Mouse (Mus musculus) ES-Bruce4 (cell line): ENCODE results near the gene Gpr34. TPM values are rescaled to one million over a fixed set of nuclear protein-coding genes. Genes with fewer than 3 reads are reported as not detected.

Source experiments
- H3K27ac ChIP-seq: 2 replicates; pipeline ENCODE4 v1.5.1; 2012; ENCODE audit warnings: low read length, inconsistent platforms; ENCODE audit not compliant: insufficient read depth
- H3K27me3 ChIP-seq: 2 replicates; pipeline ENCODE4 v1.6.1; 2012; ENCODE audit warnings: mild to moderate bottlenecking, low read length, inconsistent platforms; ENCODE audit not compliant: control insufficient read depth, poor library complexity, insufficient read depth, severe bottlenecking
- H3K36me3 ChIP-seq: 2 replicates; pipeline ENCODE4 v1.6.1; 2012; ENCODE audit warnings: inconsistent platforms, mild to moderate bottlenecking, low read length, moderate library complexity; ENCODE audit not compliant: control insufficient read depth, poor library complexity, insufficient read depth, severe bottlenecking
- H3K4me1 ChIP-seq: one replicate; pipeline ENCODE4 v1.8.1; 2011; ENCODE audit warnings: low read length; ENCODE audit not compliant: control insufficient read depth, insufficient read depth
- H3K4me3 ChIP-seq: 2 replicates; pipeline ENCODE4 v1.5.1; 2011; ENCODE audit warnings: low read depth, mild to moderate bottlenecking, low read length
- H3K9ac ChIP-seq: 2 replicates; pipeline ENCODE4 v1.6.1; 2012; ENCODE audit warnings: low read depth, mild to moderate bottlenecking, inconsistent platforms; ENCODE audit not compliant: poor library complexity, severe bottlenecking
- H3K9me3 ChIP-seq: replicated peaks from 2 replicates; pipeline ENCODE4 v1.6.1; 2012; ENCODE audit warnings: mild to moderate bottlenecking, low read length, inconsistent platforms; ENCODE audit not compliant: control insufficient read depth, poor library complexity, insufficient read depth, severe bottlenecking
- CTCF ChIP-seq: IDR thresholded peaks from one replicate; pipeline ENCODE4 v1.8.1; 2011; ENCODE audit warnings: low read depth, low read length
- EP300 ChIP-seq: IDR thresholded peaks from 2 replicates; pipeline ENCODE4 v1.6.1; 2011; ENCODE audit warnings: low read depth, low read length; ENCODE audit not compliant: insufficient read depth
- POLR2A ChIP-seq: IDR thresholded peaks from one replicate; pipeline ENCODE4 v1.8.1; 2011; ENCODE audit warnings: low read length; ENCODE audit not compliant: insufficient read depth
- polyA plus RNA-seq: library from polyadenylated mRNA; stranded (reverse); fragments of >200 nt; gene quantifications from 2 replicates; pipeline ENCODE4 v1.2.4, GENCODE M21; 2011; ENCODE audit warnings: low read depth; ENCODE audit not compliant: missing spikeins, insufficient read depth, insufficient read length

The Gpr34 gene
- polyA plus RNA-seq, 1 experiment: not detected

GRCm38 (mm10) chrX:13658616-13659140 lies 26.8 kb downstream of the Gpr34 start:
- H3K4me1 ChIP-seq: no peaks in the 10 kb centered on the region
- TF ChIP-seq CTCF: no peak
- no peak for TF ChIP-seq EP300
- no peak for TF ChIP-seq POLR2A
- no peak overlapping the region for H3K4me3 ChIP-seq
- H3K9ac ChIP-seq: no peak overlapping the region
- no peak overlapping the region for H3K27ac ChIP-seq
- H3K27me3 ChIP-seq: no peaks in the 10 kb centered on the region
- H3K9me3 ChIP-seq: no peaks in the 10 kb centered on the region
- no peaks in the 10 kb centered on the region for H3K36me3 ChIP-seq

GRCm38 (mm10) chrX:13659201-13659890 lies 27.5 kb downstream of the Gpr34 start:
- H3K27ac ChIP-seq: no peak overlapping the region
- no peaks in the 10 kb centered on the region for H3K4me1 ChIP-seq
- no peak overlapping the region for H3K4me3 ChIP-seq
- TF ChIP-seq POLR2A (no peak), EP300 (no peak), CTCF (no peak)
- H3K9ac ChIP-seq: no peak overlapping the region
- H3K27me3 ChIP-seq: no peaks in the 10 kb centered on the region
- H3K36me3 ChIP-seq: no peaks in the 10 kb centered on the region
- H3K9me3 ChIP-seq: no peaks in the 10 kb centered on the region

- Histone ChIP-seq H3K36me3 (no peaks in the 10 kb centered on the region), H3K4me1 (no peaks in the 10 kb centered on the region), H3K4me3 (no peak within 1 kb of the TSS), H3K27ac (no peak within 1 kb of the TSS), H3K27me3 (no peaks in the 10 kb centered on the region), H3K9me3 (no peaks in the 10 kb centered on the region), H3K9ac (no peak within 1 kb of the TSS)
- TF ChIP-seq CTCF (no peak), POLR2A (no peak), EP300 (no peak)
Observed at GRCm38 (mm10) chrX:13661063-13661462, 29.2 kb downstream of the Gpr34 start, which contains the start of gene Gpr82. TSS of gene Gpr82 (plus strand) at chrX:13661363.

GRCm38 (mm10) chrX:13668867-13669266 lies 37.0 kb downstream of the Gpr34 start:
- Histone ChIP-seq H3K4me3 (no peak overlapping the region), H3K9ac (no peak overlapping the region), H3K4me1 (no peaks in the 10 kb centered on the region), H3K9me3 (no peaks in the 10 kb centered on the region), H3K27ac (no peak overlapping the region), H3K36me3 (no peaks in the 10 kb centered on the region), H3K27me3 (no peaks in the 10 kb centered on the region)
- TF ChIP-seq EP300 (no peak), CTCF (no peak), POLR2A (no peak)

GRCm38 (mm10) chrX:13670342-13670741 lies 38.5 kb downstream of the Gpr34 start:
- Histone ChIP-seq H3K4me1 (no peaks in the 10 kb centered on the region), H3K9me3 (no peaks in the 10 kb centered on the region), H3K27ac (no peak overlapping the region), H3K27me3 (no peaks in the 10 kb centered on the region), H3K4me3 (no peak overlapping the region), H3K36me3 (no peaks in the 10 kb centered on the region), H3K9ac (no peak overlapping the region)
- TF ChIP-seq CTCF (no peak), EP300 (no peak), POLR2A (no peak)

GRCm38 (mm10) chrX:13673001-13673400 lies 41.1 kb downstream of the Gpr34 start:
- Histone ChIP-seq H3K9ac (no peak overlapping the region), H3K27me3 (no peaks in the 10 kb centered on the region), H3K27ac (no peak overlapping the region), H3K4me3 (no peak overlapping the region), H3K4me1 (no peaks in the 10 kb centered on the region), H3K36me3 (no peaks in the 10 kb centered on the region), H3K9me3 (no peaks in the 10 kb centered on the region)
- TF ChIP-seq POLR2A: no peak
- no peak for TF ChIP-seq EP300
- TF ChIP-seq CTCF: no peak
